Mouse (Mus musculus): Measurements from ENCODE around the gene Bbs9. TPM values are rescaled to one million over a fixed set of nuclear protein-coding genes. Genes with fewer than 3 reads are reported as not detected.

Bbs9 gene
- total and polyA plus RNA-seq, 3 experiments: 6.9 to 9.1 (median 7.8) TPM

- Histone ChIP-seq H3K4me3 (replicated peaks in 1 of 3; ENCODE audit: low read depth in 2 of 3, low read length in 2 of 3, poor library complexity in 1 of 3) (no peak overlapping the region), H3K4me2 (ENCODE audit: insufficient read depth, low read depth, poor library complexity, severe bottlenecking) (no peak overlapping the region), H3K36me3 (replicated peaks in 1 of 2; ENCODE audit: control insufficient read depth in 1 of 2, insufficient read depth in 1 of 2, low read length in 1 of 2) (no peaks in the 10 kb centered on the region), H3K27ac (ENCODE audit: insufficient read depth, low read depth) (no peak overlapping the region), H3K4me1 (ENCODE audit: control insufficient read depth in 1 of 2, insufficient read depth in 2 of 2) (no peaks in the 10 kb centered on the region), H3K9ac (ENCODE audit: insufficient read depth, low read depth) (no peak overlapping the region), H3K9me3 (replicated peaks; ENCODE audit: low read length) (no peaks in the 10 kb centered on the region), H3K27me3 (replicated peaks) (no peaks in the 10 kb centered on the region), H3K79me2 (replicated peaks; ENCODE audit: control insufficient read depth, extremely low read depth, insufficient read depth, poor library complexity, severe bottlenecking) (no peaks in the 10 kb centered on the region)
- no peak for DNase-seq (ENCODE audit: extremely low read depth)
- no peak for TF ChIP-seq USF1 (IDR thresholded peaks at IDR 0.05; ENCODE audit: low read depth, low read length)
- TF ChIP-seq CHD1 (IDR thresholded peaks at IDR 0.05; ENCODE audit: low read depth, low read length): no peak
- no peak for TF ChIP-seq RCOR1 (conservative IDR thresholded peaks at IDR 0.05; ENCODE audit: low read depth, low read length)
- TF ChIP-seq MAFK (IDR thresholded peaks at IDR 0.05; ENCODE audit: insufficient replicate concordance, low read length): no peak
- no peak for TF ChIP-seq CTCF (conservative IDR thresholded peaks at IDR 0.05 in 1 of 2, IDR thresholded peaks at IDR 0.05 in 1 of 2; ENCODE audit: low read depth in 2 of 2, low read length in 2 of 2)
- in situ Hi-C loops (cut with MboI; ENCODE audit: low pct_ligation_motif_present, low pct_unique_long_range_greater_than_20kb, low sequenced_read_pairs) (no loop called here), dilution Hi-C loops (cut with MboI; ENCODE audit: extremely low pct_ligation_motif_present, extremely low pct_unique_long_range_greater_than_20kb, low sequenced_read_pairs) (no loop called here)
These were observed 275.4 kb downstream of the Bbs9 start for GRCm38 (mm10) chr9:22750779-22751545.

DNA sequence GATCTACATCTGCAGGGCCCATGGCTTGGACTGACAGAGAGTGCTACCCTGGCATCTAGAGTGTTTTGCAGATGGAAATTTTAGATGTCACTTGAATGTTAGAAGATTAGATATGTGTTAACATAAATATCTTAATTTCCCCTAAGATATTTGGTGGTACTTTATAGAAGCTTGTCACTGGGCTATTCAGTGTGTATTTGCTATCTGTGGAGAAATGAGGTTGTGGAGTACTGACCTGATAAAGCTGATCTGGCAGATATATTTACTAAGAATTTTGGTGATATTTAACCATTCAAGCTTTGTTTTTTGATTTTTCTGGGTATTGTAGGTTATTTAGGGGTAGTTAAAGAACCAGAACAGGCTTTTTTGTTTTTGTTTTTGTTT lies 276.0 kb downstream of the Bbs9 start:
- Histone ChIP-seq H3K27ac (ENCODE audit: insufficient read depth, low read depth) (no peak overlapping the region), H3K36me3 (replicated peaks in 1 of 2; ENCODE audit: control insufficient read depth in 1 of 2, insufficient read depth in 1 of 2, low read length in 1 of 2) (no peaks in the 10 kb centered on the region), H3K27me3 (replicated peaks) (no peaks in the 10 kb centered on the region), H3K4me1 (ENCODE audit: control insufficient read depth in 1 of 2, insufficient read depth in 2 of 2) (peaks cover 0 to 1% of the 10 kb centered on the region in 2 experiments; a peak in 1 of 4 replicates), H3K9me3 (replicated peaks; ENCODE audit: low read length) (no peaks in the 10 kb centered on the region), H3K79me2 (replicated peaks; ENCODE audit: control insufficient read depth, extremely low read depth, insufficient read depth, poor library complexity, severe bottlenecking) (no peaks in the 10 kb centered on the region), H3K4me2 (ENCODE audit: insufficient read depth, low read depth, poor library complexity, severe bottlenecking) (no peak overlapping the region), H3K4me3 (replicated peaks in 1 of 3; ENCODE audit: low read depth in 2 of 3, low read length in 2 of 3, poor library complexity in 1 of 3) (no peak overlapping the region), H3K9ac (ENCODE audit: insufficient read depth, low read depth) (no peak overlapping the region)
- in situ Hi-C loops (cut with MboI; ENCODE audit: low pct_ligation_motif_present, low pct_unique_long_range_greater_than_20kb, low sequenced_read_pairs) (no loop called here), dilution Hi-C loops (cut with MboI; ENCODE audit: extremely low pct_ligation_motif_present, extremely low pct_unique_long_range_greater_than_20kb, low sequenced_read_pairs) (no loop called here)
- TF ChIP-seq ZKSCAN1 (IDR thresholded peaks at IDR 0.05; ENCODE audit: borderline replicate concordance, low read depth, low read length) (no peak), POLR2A (IDR thresholded peaks at IDR 0.05; ENCODE audit: low read depth, low read length) (no peak), TCF12 (IDR thresholded peaks at IDR 0.05; ENCODE audit: low read depth, low read length) (no peak), MXI1 (IDR thresholded peaks at IDR 0.05; ENCODE audit: low read depth, low read length) (no peak), USF1 (IDR thresholded peaks at IDR 0.05; ENCODE audit: low read depth, low read length) (no peak), CTCF (conservative IDR thresholded peaks at IDR 0.05 in 1 of 2, IDR thresholded peaks at IDR 0.05 in 1 of 2; ENCODE audit: low read depth in 2 of 2, low read length in 2 of 2) (no peak), KAT2A (IDR thresholded peaks at IDR 0.05; ENCODE audit: insufficient replicate concordance, low read length) (no peak), PAX5 (IDR thresholded peaks at IDR 0.05; ENCODE audit: low read length) (no peak)
- DNase-seq (ENCODE audit: extremely low read depth): no peak

GRCm38 (mm10) chr9:22754081-22754672 lies 278.7 kb downstream of the Bbs9 start:
- H3K4me2 ChIP-seq (ENCODE audit: insufficient read depth, low read depth, poor library complexity, severe bottlenecking): no peak overlapping the region
- H3K27ac ChIP-seq (ENCODE audit: insufficient read depth, low read depth): no peak overlapping the region
- no peaks in the 10 kb centered on the region for H3K79me2 ChIP-seq (replicated peaks; ENCODE audit: control insufficient read depth, extremely low read depth, insufficient read depth, poor library complexity, severe bottlenecking)
- H3K9ac ChIP-seq (ENCODE audit: insufficient read depth, low read depth): no peak overlapping the region
- no peaks in the 10 kb centered on the region for H3K36me3 ChIP-seq (replicated peaks in 1 of 2; ENCODE audit: control insufficient read depth in 1 of 2, insufficient read depth in 1 of 2, low read length in 1 of 2)
- in situ Hi-C loops (cut with MboI; ENCODE audit: low pct_ligation_motif_present, low pct_unique_long_range_greater_than_20kb, low sequenced_read_pairs): no loop called here
- H3K27me3 ChIP-seq (replicated peaks): no peaks in the 10 kb centered on the region
- dilution Hi-C loops (cut with MboI; ENCODE audit: extremely low pct_ligation_motif_present, extremely low pct_unique_long_range_greater_than_20kb, low sequenced_read_pairs): no loop called here
- DNase-seq (ENCODE audit: extremely low read depth): no peak
- H3K4me1 ChIP-seq (ENCODE audit: control insufficient read depth in 1 of 2, insufficient read depth in 2 of 2): peaks cover 0 to 11% of the 10 kb centered on the region in 2 experiments; a peak in 2 of 4 replicates
- no peaks in the 10 kb centered on the region for H3K9me3 ChIP-seq (replicated peaks; ENCODE audit: low read length)
- H3K4me3 ChIP-seq (replicated peaks in 1 of 3; ENCODE audit: low read depth in 2 of 3, low read length in 2 of 3, poor library complexity in 1 of 3): no peak overlapping the region
- TF ChIP-seq NELFE (IDR thresholded peaks at IDR 0.05; ENCODE audit: low read depth, low read length) (no peak), IRF4 (IDR thresholded peaks at IDR 0.05; ENCODE audit: low read depth, low read length) (no peak), GABPA (IDR thresholded peaks at IDR 0.05; ENCODE audit: insufficient replicate concordance, low read depth, low read length) (no peak), ZC3H11A (IDR thresholded peaks at IDR 0.05; ENCODE audit: low read depth, low read length) (no peak), MAZ (IDR thresholded peaks at IDR 0.05; ENCODE audit: low read depth, low read length) (no peak), TCF12 (IDR thresholded peaks at IDR 0.05; ENCODE audit: low read depth, low read length) (no peak), JUN (IDR thresholded peaks at IDR 0.05; ENCODE audit: insufficient read depth, low read depth, low read length) (no peak), NRF1 (IDR thresholded peaks at IDR 0.05; ENCODE audit: low read depth, low read length) (no peak), RAD21 (IDR thresholded peaks at IDR 0.05; ENCODE audit: low read depth, low read length) (no peak), CHD1 (IDR thresholded peaks at IDR 0.05; ENCODE audit: low read depth, low read length) (no peak), EP300 (IDR thresholded peaks at IDR 0.05; ENCODE audit: low read length) (no peak), USF2 (conservative IDR thresholded peaks at IDR 0.05; ENCODE audit: low read depth, low read length) (no peak), MAX (IDR thresholded peaks at IDR 0.05; ENCODE audit: low read length) (no peak), CHD2 (IDR thresholded peaks at IDR 0.05; ENCODE audit: low read length) (no peak), PAX5 (IDR thresholded peaks at IDR 0.05; ENCODE audit: low read length) (no peak), KAT2A (IDR thresholded peaks at IDR 0.05; ENCODE audit: insufficient replicate concordance, low read length) (no peak), RCOR1 (conservative IDR thresholded peaks at IDR 0.05; ENCODE audit: low read depth, low read length) (no peak), TBP (conservative IDR thresholded peaks at IDR 0.05; ENCODE audit: low read depth, low read length) (no peak)
